Mouse (Mus musculus): ENCODE results near the gene Olfr735.

Olfr735 gene

GRCm38 (mm10) chr14:50348796-50349195 is at the start of gene Olfr735:
Gene Olfr735, minus strand, starts transcription at chr14:50348872.
- DNase-seq, result no peak

- peak in 1 of 2 experiments; percentile 0 for DNase-seq
Measured at GRCm38 (mm10) chr14:50380863-50381262, 32.2 kb upstream of the Olfr735 start, which contains the start of gene Olfr736. Gene Olfr736, plus strand, starts transcription at chr14:50381163.

GRCm38 (mm10) chr14:50363561-50363960 is 14.9 kb upstream of the Olfr735 start:
- DNase-seq, result no peak

- no peak for DNase-seq
Measured at GRCm38 (mm10) chr14:50360480-50360879, 11.8 kb upstream of the Olfr735 start.

- no peak for DNase-seq
Measured at GRCm38 (mm10) chr14:50357593-50357992, 8.9 kb upstream of the Olfr735 start, which contains the start of gene Tlr11. Gene Tlr11, plus strand, starts transcription at chr14:50357914.

- no peak for DNase-seq
Measured at GRCm38 (mm10) chr14:50356725-50357124, 8.1 kb upstream of the Olfr735 start.

GRCm38 (mm10) chr14:50352438-50352837 is 3.8 kb upstream of the Olfr735 start:
- peak; percentile 6 for DNase-seq

GRCm38 (mm10) chr14:50326661-50327060 is 22.0 kb downstream of the Olfr735 start, which contains the start of gene Olfr734:
Gene Olfr734, minus strand, starts transcription at chr14:50326761.
- DNase-seq, result no peak

- no peak for DNase-seq
Measured at GRCm38 (mm10) chr14:50301422-50301821, 47.2 kb downstream of the Olfr735 start, which contains the start of gene Olfr733. Gene Olfr733, minus strand, starts transcription at chr14:50301522.

Measured in cerebellum, postnatal 10 days (tissue).